Mouse (Mus musculus) urinary bladder, postnatal 4 days (tissue): ENCODE data around the gene Gys1.
"Not testable (repeated sequence)": the region's sequence is repeated elsewhere in the genome, so short reads cannot be mapped to it uniquely, and the experiment has no call there.

ENCODE experiments used
- DNase-seq, 2 experiments: peaks; one replicate each; pipeline ENCODE4 v3.0.0; 2021 to 2022; ENCODE audit warnings: low spot score in 2 of 2

Gys1 gene

GRCm38 (mm10) chr7:45455932-45456696 is 21.5 kb downstream of the Gys1 start:
- peak in 1 of 2 experiments; percentile 18 for DNase-seq

GRCm38 (mm10) chr7:45456721-45457203 is 22.1 kb downstream of the Gys1 start:
- peak in 1 of 2 experiments; percentile 22 for DNase-seq

- DNase-seq: no peak
Measured at GRCm38 (mm10) chr7:45457204-45458060, 22.8 kb downstream of the Gys1 start.

- peak; percentile 73 to 83 for DNase-seq
Measured at GRCm38 (mm10) chr7:45458748-45459563, 24.3 kb downstream of the Gys1 start.

- peak; percentile 97 for DNase-seq
Measured at GRCm38 (mm10) chr7:45459564-45460140, 25.0 kb downstream of the Gys1 start, which contains the start of gene Ftl1. TSS of gene Ftl1 (minus strand) at chr7:45459884.

GRCm38 (mm10) chr7:45460377-45460776 is 25.7 kb downstream of the Gys1 start:
- DNase-seq: no peak

- peak; percentile 62 to 72 for DNase-seq
Measured at GRCm38 (mm10) chr7:45460860-45461314, 26.2 kb downstream of the Gys1 start.

- DNase-seq: no peak
Measured at GRCm38 (mm10) chr7:45461326-45461725, 26.7 kb downstream of the Gys1 start.

GRCm38 (mm10) chr7:45461781-45462180 is 27.1 kb downstream of the Gys1 start:
- DNase-seq: no peak

GRCm38 (mm10) chr7:45462325-45462724 is 27.7 kb downstream of the Gys1 start:
- no peak for DNase-seq

- not testable (repeated sequence) for DNase-seq
Measured at GRCm38 (mm10) chr7:45462868-45463267, 28.2 kb downstream of the Gys1 start.

- DNase-seq: no peak
Measured at GRCm38 (mm10) chr7:45463987-45464778, 29.5 kb downstream of the Gys1 start.

- DNase-seq: no peak
Measured at GRCm38 (mm10) chr7:45465112-45465511, 30.5 kb downstream of the Gys1 start.

GRCm38 (mm10) chr7:45465549-45465948 is 30.9 kb downstream of the Gys1 start:
- no peak for DNase-seq

GRCm38 (mm10) chr7:45466283-45467089 is 31.8 kb downstream of the Gys1 start, which contains the start of gene Bax:
TSS of gene Bax (minus strand) at chr7:45466898.
- peak; percentile 94 to 96 for DNase-seq

GRCm38 (mm10) chr7:45467090-45467670 is 32.5 kb downstream of the Gys1 start:
- DNase-seq: peak in 1 of 2 experiments; percentile 13

- peak; percentile 27 to 77 for DNase-seq
Measured at GRCm38 (mm10) chr7:45470869-45471268, 36.2 kb downstream of the Gys1 start.

GRCm38 (mm10) chr7:45475291-45475969 is 40.8 kb downstream of the Gys1 start:
- no peak for DNase-seq
